Mouse (Mus musculus) liver, postnatal 0 days (tissue): ENCODE measurements at regions not wholly inside any gene's neighbourhood (a gene's known extent, or its start where the extent isn't known, plus 50 kb on each side); places are given as distances from the start of the nearest gene placed in this dataset.

Experiments
- CTCF ChIP-seq: sonication (generic); IDR thresholded peaks from 2 replicates; pipeline ENCODE4 v1.5.1; 2016; ENCODE audit warnings: antibody characterized with exemption, low read depth
- EP300 ChIP-seq: IDR thresholded peaks from 2 replicates; pipeline ENCODE4 v1.6.1; 2016; ENCODE audit warnings: antibody characterized with exemption, low read depth, mild to moderate bottlenecking

DNA sequence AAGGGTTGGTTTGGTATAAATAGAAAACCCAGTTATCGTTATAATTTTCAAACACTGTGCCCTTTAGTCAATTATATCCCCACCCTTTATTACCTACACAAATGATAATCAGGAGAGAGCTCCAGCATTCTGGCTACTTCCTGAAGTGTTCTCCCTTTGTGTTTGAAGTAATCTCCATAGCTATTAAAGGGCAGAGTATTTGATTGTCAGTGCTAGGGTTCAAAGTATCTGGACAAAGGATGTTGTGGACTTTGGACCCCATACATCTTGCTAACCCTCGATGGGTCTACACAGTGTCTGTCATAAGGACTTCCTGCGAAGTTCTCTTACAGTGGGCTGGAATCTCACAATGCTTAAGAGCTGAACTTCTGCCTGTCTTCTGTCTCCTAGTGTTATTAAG lies 720.3 kb upstream of the Tbl1xr1 start:
- no peak for TF ChIP-seq CTCF
- no peak for TF ChIP-seq EP300
